Mouse (Mus musculus): Measurements from ENCODE around the gene Vat1. TPM values are rescaled to one million over a fixed set of nuclear protein-coding genes. Genes with fewer than 3 reads are reported as not detected.
"Not testable (repeated sequence)": the region's sequence is repeated elsewhere in the genome, so short reads cannot be mapped to it uniquely, and the experiment has no call there.

Vat1 gene
- total RNA-seq (2014; fragmentation: Nextera tagmentation) (77.1 and 85.8 TPM in 2 replicates), total RNA-seq (2017) (56.3 and 66.2 TPM in 2 replicates)

DNA sequence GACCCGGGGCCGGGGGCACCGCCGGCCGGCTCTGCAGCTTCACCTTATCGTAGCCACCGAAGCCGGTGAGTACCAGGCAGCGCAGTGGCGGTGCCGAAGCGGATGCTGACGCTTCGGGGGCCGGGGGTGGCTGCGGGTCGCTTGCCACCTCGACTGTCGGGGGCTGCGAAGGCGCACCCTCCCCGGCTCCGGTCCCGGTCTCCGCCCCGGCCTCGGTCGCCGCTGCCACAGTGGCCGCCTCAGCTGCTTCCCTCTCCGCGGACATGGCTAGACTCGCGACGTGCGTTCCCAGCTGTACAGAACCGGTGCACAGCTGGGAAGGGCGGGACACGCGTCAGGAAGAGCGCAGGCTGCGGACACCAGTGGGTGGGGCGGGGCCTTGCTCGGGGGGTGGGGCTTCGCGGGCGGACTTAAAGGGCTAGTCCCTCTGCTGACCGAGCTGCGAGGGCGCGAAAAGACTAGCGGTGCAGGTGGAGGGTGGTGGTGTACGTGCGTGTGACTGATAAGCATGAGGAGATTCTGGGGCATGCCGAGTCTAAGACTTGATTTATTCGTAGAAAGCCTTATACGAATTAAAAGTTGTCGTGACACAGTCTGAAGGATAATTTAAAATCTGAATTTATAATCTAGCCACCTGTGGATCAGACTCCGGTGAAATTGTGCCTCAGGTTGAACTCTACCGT is at the start of gene Vat1:
Gene Vat1, minus strand, starts transcription at position 362 of the 683 bp plus-strand sequence.
- peak; percentile 37 for ATAC-seq (replicated peaks; ENCODE audit: poor library complexity, severe bottlenecking)

DNA sequence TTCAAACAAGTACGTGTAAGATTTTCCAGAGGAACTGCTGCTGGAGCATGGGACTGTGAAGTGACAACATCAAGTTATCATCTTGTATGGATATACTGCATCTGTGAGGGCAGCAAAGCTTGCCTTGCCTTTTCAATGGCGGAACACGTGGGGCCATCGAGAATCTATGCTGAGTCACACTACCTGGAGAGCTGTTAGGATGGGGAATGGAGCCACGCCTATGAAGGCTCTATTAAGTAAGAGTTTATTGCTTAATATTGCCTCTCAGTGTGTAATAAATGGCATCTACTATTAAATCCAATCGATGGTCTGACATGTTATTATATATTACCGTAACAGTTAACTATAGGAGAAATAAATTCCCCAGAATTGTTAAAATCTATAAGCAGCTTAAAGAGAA is 41.1 kb upstream of the Vat1 start:
- no peak for ATAC-seq (replicated peaks; ENCODE audit: poor library complexity, severe bottlenecking)

DNA sequence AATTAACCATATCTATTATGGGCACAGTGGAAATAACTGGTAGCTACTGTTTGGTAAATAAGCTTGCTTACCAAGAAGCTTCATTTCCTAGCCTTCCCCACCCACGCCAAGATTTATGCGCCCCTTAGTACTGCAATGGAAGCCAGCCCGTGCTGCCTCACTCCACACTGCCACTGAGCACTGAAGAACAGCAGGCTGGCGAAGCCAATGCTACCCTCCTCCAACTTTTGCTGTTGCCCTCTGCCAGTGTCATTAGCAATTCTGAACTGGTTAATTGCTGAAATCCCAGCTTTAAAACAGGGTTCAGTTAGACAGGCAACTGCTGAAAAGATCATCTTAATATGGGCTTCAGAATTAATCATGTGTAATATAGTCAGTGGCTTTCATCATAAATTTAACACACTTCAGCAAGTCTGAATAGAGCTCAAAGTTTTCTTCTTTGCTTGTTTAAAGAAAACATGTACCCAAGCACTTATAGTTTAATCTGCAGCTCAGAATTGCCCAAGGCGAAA is 40.3 kb upstream of the Vat1 start:
- ATAC-seq (replicated peaks; ENCODE audit: poor library complexity, severe bottlenecking), result no peak

DNA sequence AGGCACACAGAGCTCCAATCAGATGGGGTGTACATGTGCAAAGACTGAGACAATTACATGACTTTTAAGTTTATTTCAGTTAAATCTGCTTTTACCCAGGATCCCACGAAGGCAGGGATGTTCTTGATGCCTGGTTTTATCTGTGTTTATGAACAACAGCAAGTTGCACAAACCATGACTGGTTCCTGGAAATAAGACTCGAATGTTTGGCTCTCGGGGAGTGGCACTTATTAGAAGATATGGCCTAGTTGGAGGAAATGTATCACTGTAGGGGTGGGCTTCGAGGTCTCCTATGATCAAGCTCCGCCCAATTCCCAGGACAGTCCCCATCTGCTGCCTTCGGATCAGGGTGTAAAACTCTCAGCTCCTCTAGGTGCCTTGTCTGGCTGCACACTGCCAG is 20.1 kb upstream of the Vat1 start:
- no peak for ATAC-seq (replicated peaks; ENCODE audit: poor library complexity, severe bottlenecking)

DNA sequence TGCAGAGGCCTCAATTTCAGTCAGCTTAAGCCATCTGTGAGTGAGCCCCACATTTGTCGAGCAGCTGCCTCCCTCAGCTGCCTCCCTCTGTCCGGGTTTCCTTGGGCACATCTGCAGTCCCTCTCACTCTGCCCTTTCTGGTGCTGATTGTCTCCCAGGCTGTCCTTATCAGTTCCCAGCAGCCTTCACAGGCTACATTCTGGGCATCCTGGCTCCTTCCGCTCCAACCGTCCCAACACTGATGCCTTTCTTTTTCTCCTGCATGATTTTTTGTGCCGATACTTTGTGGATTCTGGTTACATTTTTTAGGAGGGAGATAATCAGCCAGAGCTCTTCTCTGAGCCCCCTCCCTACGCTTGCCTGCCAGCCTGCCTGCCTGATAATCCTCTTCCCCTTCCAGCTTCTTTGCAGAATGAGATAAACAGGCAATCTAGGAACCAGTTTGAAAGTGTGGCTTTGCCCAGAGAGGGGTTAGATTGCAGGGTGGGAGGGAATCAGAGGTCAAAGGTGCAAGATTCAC is 19.5 kb upstream of the Vat1 start:
- ATAC-seq (replicated peaks; ENCODE audit: poor library complexity, severe bottlenecking), result no peak

DNA sequence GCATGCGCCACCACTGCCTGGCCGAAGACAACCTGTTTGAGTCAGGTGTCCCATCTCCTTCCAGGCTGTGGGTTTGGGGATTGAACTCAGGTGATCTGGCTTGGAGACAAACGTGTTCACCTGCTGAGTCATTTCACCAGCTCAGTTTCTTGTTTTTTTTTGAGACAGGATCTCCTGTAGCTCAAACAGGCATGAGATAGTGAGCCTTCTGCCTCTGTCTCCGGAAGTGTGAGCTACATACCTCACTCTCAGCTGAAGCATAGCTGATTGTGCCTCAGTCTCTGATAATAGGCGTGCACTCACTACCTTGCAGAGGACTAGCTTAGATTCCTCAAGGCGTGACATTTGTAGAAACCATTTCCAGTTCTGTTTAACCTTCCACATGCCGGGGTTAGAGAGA is 18.8 kb upstream of the Vat1 start:
- ATAC-seq (replicated peaks; ENCODE audit: poor library complexity, severe bottlenecking), result no peak

DNA sequence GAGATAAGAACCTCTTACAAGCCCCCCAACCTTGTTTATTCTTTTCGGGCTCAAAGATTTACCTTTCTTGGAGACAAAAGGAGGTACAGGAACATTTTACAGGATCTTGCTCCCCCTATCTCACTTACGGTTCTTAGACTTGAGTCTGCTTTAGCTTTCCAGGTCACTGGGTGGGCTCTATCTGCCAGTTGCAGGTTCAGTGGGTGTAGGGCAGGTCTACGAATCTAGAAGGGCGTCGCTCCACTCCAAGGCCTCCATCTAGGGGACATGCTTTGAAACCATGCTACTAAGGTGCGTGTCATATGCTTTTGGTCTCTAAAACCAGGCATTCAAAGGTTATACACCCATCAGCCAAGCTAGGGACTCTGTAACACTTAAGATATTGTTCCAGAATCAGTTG is 18.2 kb upstream of the Vat1 start:
- ATAC-seq (replicated peaks; ENCODE audit: poor library complexity, severe bottlenecking), result no peak

DNA sequence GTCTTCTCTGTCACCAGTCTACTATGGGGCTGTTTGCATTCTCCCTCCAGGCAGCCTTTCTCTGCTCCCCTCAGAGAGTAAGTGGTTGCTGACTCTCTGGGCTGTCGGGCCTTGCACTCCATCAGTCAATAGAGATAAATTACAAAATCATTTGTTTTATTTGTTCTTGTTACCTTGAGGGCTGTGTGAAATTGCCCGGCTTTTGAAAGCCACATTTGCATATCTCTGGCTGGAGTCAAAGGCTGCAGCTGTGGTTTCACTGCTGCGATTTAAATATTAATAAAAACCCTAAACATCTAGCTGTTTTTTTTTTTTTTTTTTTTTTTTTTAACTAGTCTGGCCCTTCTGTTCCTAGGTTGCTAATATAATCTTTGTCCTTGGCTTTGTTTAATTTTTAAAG is 17.8 kb upstream of the Vat1 start:
- no peak for ATAC-seq (replicated peaks; ENCODE audit: poor library complexity, severe bottlenecking)

DNA sequence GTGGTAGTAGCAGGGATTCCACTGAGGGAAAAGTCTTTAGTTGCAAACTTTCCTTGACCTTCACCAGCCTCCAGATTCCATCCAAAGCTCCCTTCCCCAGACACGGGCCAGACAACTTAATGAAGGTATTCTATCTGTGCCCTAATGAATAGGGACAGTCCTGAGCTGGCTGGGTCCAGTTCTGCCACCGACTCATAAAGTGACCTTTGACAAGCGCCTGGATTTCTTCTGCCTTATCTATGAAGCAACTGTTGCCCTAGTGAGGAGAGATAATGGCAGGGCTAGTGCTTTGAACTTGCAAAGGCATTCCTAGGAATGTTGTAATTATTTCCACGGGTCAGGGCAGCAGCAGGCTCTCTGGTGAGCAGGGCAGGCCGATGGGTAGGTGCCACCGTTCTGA is 14.9 kb upstream of the Vat1 start:
- no peak for ATAC-seq (replicated peaks; ENCODE audit: poor library complexity, severe bottlenecking)

DNA sequence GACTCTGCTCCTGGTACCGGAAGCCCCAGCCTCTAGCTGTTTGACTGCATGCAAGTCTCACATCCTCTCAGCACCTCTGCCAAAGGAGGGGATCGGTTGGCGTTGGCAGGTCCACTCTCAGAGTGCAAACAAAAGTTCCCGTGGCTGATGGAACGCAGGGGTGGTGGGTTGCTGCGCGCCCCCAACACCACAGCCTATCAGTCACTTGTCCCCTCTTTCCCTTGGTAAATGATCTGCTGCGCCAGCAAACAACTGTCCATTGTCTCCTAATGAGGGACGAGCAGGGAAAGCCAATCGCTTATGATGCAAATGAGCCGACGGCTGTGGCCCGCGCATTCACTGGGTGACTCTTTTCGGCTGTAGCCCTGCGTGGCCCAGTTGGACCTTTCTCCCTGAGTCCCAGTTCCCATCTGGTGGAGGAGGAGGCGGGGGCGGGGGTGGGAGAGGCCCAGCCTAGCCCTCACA is 13.2 kb upstream of the Vat1 start:
- no peak for ATAC-seq (replicated peaks; ENCODE audit: poor library complexity, severe bottlenecking)

DNA sequence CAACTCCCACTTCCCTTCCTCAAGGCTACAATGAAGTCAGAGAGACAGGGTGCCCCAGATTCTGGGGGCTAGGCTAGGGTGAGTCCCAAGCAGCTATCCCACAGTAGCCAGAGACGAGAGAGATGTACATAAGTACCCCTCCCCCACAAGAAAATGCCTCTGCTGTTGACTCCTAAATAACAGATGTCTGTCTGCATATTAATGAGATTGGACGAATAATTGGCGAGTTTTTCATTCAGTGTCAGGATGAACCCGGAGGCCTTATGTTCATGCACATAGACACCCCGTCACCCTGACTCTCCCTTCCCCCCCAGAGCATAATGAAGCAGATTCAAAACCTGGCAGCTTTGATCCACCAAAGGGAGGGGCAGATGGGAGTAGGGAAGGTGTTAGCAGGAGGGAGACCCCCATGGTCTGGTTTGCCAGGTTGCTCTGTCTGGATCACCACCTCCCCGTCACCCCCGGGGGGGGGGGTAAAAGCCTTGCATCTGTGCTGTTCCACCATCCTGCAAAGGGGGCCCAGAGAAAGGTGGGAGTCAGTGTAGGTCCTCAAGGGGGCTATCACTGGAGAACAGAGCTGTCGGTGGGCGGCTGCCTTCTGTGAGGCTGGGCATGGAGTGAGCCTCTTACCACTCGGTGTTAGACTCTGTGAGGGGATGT is 11.7 kb upstream of the Vat1 start:
- ATAC-seq (replicated peaks; ENCODE audit: poor library complexity, severe bottlenecking), result no peak

DNA sequence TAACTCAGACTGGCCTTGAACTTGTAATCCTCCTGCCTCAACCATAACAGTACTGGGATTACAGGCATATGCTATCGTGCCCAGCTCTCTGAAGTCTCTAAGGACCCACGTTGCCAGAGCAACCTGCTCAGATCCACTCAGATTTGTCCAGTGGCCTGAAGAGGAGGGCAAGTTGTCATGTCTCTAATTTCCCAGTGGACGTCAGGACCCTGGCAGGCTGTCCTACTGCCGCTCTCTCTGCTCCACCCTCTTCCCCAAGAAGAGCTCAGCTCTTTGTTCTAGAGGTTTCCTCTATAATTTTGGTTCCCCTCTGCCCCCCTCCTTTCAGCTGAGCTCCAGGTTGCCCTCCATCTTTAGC is 11.1 kb upstream of the Vat1 start:
- no peak for ATAC-seq (replicated peaks; ENCODE audit: poor library complexity, severe bottlenecking)

DNA sequence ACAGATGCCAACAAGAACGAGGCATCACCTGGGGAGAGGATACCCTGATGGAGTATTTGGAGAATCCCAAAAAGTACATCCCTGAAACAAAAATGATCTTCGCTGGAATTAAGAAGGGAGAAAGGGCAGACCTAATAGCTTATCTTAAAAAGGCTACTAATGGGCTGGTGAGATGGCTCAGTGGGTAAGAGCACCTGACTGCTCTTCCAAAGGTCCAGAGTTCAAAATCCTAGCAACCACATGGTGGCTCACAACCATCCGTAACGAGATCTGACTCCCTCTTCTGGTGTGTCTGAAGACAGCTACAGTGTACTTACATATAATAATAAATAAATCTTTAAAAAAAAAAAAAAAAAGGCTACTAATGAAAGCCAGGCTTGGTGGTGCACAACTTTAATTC is 10.3 kb upstream of the Vat1 start:
- not testable (repeated sequence) for ATAC-seq (replicated peaks; ENCODE audit: poor library complexity, severe bottlenecking)

DNA sequence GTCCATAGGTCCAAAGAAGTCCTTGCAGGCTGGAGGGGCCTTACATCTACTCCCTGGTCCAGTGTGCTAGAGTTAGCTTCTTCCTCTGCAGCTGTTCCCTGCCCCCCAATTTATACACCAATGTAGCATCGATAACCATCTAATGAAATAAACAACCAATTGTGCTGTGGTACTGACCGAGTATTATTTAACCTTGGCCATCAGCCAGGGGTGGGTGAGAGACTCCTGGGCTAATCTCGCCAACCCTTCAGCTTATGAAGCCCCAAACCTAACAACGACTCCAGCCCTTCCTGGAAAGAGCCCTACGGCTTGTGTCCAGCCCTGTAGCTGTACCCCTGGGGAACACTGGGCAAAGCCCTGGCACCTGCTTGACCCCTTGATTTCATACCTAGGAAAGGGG is 8.3 kb upstream of the Vat1 start:
- ATAC-seq (replicated peaks; ENCODE audit: poor library complexity, severe bottlenecking), result no peak

DNA sequence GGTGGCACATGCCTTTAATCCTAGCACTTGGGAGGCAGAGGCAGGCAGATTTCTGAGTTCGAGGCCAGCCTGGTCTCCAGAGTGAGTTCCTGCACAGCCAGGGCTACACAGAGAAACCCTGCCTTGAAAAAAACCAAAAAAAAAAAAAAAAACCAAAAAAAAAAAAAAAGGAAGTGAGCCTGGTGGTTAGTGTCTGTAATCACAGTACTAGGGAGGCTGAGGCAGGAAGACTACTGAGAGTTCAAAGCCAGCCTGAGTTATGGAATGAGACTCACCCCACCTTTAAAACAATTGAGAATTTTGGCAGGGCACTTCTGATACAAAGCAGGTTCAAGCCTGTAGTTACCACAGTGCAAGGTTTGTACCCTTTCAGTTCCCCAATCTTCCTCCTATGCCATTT is 7.7 kb upstream of the Vat1 start:
- ATAC-seq (replicated peaks; ENCODE audit: poor library complexity, severe bottlenecking), result 0 out of 2 replicates have a peak, but pooled peaks have one; percentile 27

DNA sequence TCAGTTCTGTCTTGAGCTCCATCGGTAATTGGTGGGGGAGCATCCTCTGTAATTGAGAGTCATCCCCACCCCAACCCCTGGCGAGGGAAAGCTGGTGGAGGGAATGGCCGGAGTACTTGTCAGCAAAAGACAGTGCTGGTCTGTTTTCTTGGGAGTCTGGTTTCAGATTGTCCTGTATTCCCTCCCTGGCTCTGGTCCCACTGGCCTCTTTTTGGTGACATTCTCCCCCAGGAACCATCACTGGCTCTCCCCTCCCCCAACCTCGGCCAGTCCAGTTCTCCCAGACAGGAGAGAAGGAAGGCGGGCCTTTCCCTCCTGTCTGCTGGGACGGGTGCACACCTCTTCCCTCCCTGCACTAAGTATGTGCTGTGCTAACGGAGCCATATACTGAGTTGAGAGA is 6.3 kb upstream of the Vat1 start:
- ATAC-seq (replicated peaks; ENCODE audit: poor library complexity, severe bottlenecking), result no peak

DNA sequence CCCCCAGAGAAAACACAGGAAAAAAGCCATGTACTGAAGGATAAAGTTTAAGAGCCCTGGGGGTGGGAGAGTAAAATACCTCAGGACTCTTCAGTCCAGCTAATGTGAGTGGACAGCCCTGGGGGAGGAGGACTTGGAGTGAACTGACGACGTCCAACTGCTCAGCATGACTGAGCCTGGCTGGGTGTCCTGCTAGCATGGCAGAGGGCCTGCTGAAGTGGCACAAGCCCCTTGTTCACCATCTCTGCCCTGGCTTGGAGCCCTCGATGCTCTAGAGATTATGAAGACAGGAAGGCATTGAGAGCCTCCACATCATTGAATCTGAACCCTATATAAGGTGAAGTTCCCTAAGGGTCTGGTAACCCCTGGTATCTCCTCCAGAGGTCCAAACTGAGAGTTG is 5.9 kb upstream of the Vat1 start:
- no peak for ATAC-seq (replicated peaks; ENCODE audit: poor library complexity, severe bottlenecking)

DNA sequence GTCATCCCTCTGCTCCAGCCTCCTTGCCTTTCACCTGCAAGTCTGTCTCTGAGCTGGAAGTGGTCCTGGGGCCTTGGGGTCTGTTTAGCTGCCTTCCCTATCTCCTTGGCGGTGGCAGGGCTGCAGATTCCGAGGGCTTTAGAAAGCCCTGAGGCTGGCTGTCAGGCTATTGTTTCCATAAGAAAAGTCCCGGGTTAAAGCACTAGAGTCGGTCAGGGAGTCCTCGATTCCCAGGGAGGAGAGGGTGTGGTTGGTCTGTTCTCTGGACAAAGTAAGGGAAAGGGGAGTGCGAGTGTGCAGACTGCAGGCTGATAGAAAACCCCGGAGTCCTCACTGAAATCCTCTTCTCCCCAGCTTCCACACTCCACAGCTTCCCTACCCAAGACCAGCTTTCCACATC is 4.2 kb upstream of the Vat1 start:
- ATAC-seq (replicated peaks; ENCODE audit: poor library complexity, severe bottlenecking), result no peak

DNA sequence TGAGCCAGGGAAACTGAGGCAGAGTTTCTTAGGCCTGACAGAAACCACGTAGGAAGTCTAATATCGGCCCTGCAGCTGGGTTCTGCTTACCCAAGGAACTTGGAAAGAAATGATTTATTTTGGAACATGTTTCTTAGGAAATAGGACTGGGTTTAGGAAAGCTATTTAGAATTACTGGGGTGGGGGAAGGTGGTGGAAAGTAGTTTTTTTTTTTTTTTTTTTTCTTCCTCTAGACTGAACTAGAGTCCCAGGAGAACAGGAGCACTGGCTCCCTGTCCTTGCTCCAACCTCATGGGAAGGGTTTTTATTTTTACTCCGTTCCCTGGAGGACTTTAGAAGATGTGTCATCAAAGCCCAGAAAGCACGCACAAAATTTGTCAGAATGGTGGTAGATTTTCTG is 3.1 kb upstream of the Vat1 start:
- no peak for ATAC-seq (replicated peaks; ENCODE audit: poor library complexity, severe bottlenecking)

DNA sequence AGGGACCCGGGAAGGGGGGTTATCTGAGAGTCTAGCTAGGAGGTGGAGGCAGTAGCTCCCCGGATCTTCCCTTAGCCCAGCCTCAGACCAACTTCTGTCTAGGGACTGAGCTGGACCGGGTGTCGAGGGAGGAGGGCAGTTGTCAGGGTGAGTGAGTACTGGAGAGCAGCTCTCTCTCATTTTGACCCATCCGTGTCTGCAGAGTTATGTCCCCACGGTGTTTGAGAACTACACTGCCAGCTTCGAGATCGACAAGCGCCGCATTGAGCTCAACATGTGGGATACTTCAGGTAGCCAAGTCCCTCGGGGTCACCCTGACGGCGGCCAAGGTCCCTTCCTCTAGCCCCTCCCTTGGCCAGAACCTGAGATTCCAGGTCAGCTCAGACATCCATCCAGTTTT is 2.7 kb upstream of the Vat1 start:
- no peak for ATAC-seq (replicated peaks; ENCODE audit: poor library complexity, severe bottlenecking)

DNA sequence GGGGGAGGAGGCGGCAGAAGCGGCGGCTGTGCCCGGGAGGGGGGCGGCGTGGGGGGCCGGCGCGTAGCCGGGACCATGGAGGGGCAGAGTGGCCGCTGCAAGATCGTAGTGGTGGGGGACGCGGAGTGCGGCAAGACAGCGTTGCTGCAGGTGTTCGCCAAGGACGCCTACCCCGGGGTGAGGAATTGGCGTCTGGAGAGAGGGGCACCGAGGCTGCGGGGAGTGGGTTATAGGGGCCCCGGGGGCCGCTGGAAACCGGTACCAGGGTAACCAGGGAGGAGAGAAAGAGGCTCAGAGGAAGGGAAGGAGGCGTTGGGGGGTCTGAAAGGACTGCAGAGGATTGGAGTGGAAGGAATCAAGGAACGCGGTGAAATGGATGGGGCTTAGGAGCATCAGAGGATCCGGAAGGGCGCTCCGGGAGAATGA is 2.2 kb upstream of the Vat1 start:
- no peak for ATAC-seq (replicated peaks; ENCODE audit: poor library complexity, severe bottlenecking)

Measured in granulocyte monocyte progenitor cell, adult 5-6 weeks (primary cell).